Mouse (Mus musculus): ENCODE data around the gene Cbs.

GRCm38 (mm10) chr17:31566276-31566675, 70.8 kb downstream of the Cbs start:
- no peak for TF ChIP-seq CTCF (IDR thresholded peaks at IDR 0.05; ENCODE audit: control insufficient read depth, insufficient read depth, low read length)
- no peak for TF ChIP-seq POLR2A (IDR thresholded peaks at IDR 0.05; ENCODE audit: borderline replicate concordance, control insufficient read depth, low read depth, low read length)

All from bone marrow, adult 2 months (tissue).